Mouse (Mus musculus) neural tube, embryonic 15.5 days (tissue): ENCODE data around the gene Ccm2. TPM values are rescaled to one million over a fixed set of nuclear protein-coding genes. Genes with fewer than 3 reads are reported as not detected.

ENCODE experiments used
- ATAC-seq: fragments of 200-750 bp; cut with Nextera tagmentation; 2 replicates; pipeline ENCODE4 v1.8.0; 2017; ENCODE audit warnings: mild to moderate bottlenecking, moderate TSS enrichment, moderate library complexity; ENCODE audit not compliant: low FRiP score
- H3K27ac ChIP-seq: fragments of 300-500 bp; sonication (generic); replicated peaks from 2 replicates; pipeline ENCODE4 v1.5.1; 2015; ENCODE audit warnings: mild to moderate bottlenecking, inconsistent platforms
- H3K27me3 ChIP-seq: fragments of 300-500 bp; sonication (generic); replicated peaks from 2 replicates; pipeline ENCODE4 v1.6.1; 2015; ENCODE audit warnings: inconsistent platforms
- H3K36me3 ChIP-seq: fragments of 300-500 bp; sonication (generic); 2 replicates; pipeline ENCODE4 v1.6.1; 2015; ENCODE audit warnings: inconsistent platforms
- H3K4me1 ChIP-seq: fragments of 300-500 bp; sonication (generic); 2 replicates; pipeline ENCODE4 v1.6.1; 2015; ENCODE audit warnings: inconsistent platforms
- H3K4me2 ChIP-seq: fragments of 300-500 bp; sonication (generic); 2 replicates; pipeline ENCODE4 v1.6.1; 2015; ENCODE audit warnings: inconsistent platforms, mild to moderate bottlenecking, moderate library complexity
- H3K4me3 ChIP-seq: fragments of 300-500 bp; sonication (generic); replicated peaks from 2 replicates; pipeline ENCODE4 v1.5.1; 2015; ENCODE audit warnings: mild to moderate bottlenecking, inconsistent platforms
- H3K9ac ChIP-seq: fragments of 300-500 bp; sonication (generic); replicated peaks from 2 replicates; pipeline ENCODE4 v1.6.1; 2015; ENCODE audit warnings: mild to moderate bottlenecking, inconsistent platforms
- H3K9me3 ChIP-seq: fragments of 300-500 bp; sonication (generic); replicated peaks from 2 replicates; pipeline ENCODE4 v1.6.1; 2016; ENCODE audit warnings: inconsistent platforms
- WGBS: fragments of 180-500 bp; shearing (Covaris S2); methylation state at CpG from one replicate; pipeline ENCODE4 v1.1.7; 2015; ENCODE audit warnings: mixed read lengths; 5-methylcytosine and 5-hydroxymethylcytosine counted together
- polyA plus RNA-seq: library from polyadenylated mRNA; unstranded; fragments of >200 nt; fragmentation: Nextera tagmentation; extraction: Ambion mirVana; gene quantifications from 2 replicates; pipeline ENCODE4 v1.2.1, GENCODE M21; 2015

Gene Ccm2
- polyA plus RNA-seq, 1 experiment from 2014 or later: 96.2 TPM

DNA sequence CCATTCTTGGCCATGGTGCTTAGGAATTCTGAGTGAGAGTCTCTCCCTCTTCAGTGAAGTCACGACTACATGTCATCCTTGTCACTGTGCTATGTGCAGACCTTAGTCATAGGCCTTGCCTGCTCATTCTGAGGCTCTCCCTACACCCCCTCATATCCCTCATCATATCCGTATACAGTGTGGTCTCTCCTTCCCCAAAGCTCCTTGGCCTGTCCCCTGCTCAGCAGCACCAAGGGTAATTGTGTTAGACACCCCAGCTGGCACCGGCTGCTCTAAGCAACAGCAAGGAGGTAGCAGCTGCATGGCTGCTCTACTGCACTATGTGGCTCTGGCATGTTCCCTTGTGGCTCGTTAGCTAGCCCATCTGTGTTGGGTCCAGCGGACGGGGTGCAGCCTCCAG lies 97.9 kb downstream of the Ccm2 start:
- H3K27ac ChIP-seq: no peak overlapping the region
- H3K4me3 ChIP-seq: no peak overlapping the region
- ATAC-seq: no peak
- no peak overlapping the region for H3K4me2 ChIP-seq
- 69% methylated on average over 6 of the region's 6 CpGs for WGBS
- H3K9ac ChIP-seq: no peak overlapping the region
- H3K36me3 ChIP-seq: no peaks in the 10 kb centered on the region
- no peaks in the 10 kb centered on the region for H3K4me1 ChIP-seq
- no peaks in the 10 kb centered on the region for H3K27me3 ChIP-seq
- no peaks in the 10 kb centered on the region for H3K9me3 ChIP-seq

Other genes starting within 250 kb of the Ccm2 start
- gene Zmiz2, start 157.8 kb upstream of the Ccm2 start, polyA plus RNA-seq: 24.8 and 28.3 TPM in 2 replicates
- 4,598 and 4,773 TPM in 2 replicates for gene Ppia, start 131.4 kb upstream of the Ccm2 start, polyA plus RNA-seq
- gene H2afv, start 102.4 kb upstream of the Ccm2 start, polyA plus RNA-seq: 183 and 240 TPM in 2 replicates
- gene Purb, start 71.0 kb upstream of the Ccm2 start, polyA plus RNA-seq: 11.4 and 14.7 TPM in 2 replicates
- 0.37 and 6.2 TPM in 2 replicates for gene Myo1g, start 25.9 kb upstream of the Ccm2 start, polyA plus RNA-seq
- gene Nacad, start 59.2 kb downstream of the Ccm2 start, polyA plus RNA-seq: 66.7 and 78.2 TPM in 2 replicates
- 34.2 and 39.9 TPM in 2 replicates for gene Tbrg4, start 79.2 kb downstream of the Ccm2 start, polyA plus RNA-seq
- gene Wap, start 91.8 kb downstream of the Ccm2 start, polyA plus RNA-seq: not detected in 2 replicates
- 29.9 and 32.1 TPM in 2 replicates for gene Ramp3, start 111.6 kb downstream of the Ccm2 start, polyA plus RNA-seq